Mouse (Mus musculus) CH12.LX (cell line): ENCODE data around the gene Fam168a.

ENCODE experiments used
- CTCF ChIP-seq, 2 experiments: IDR thresholded peaks in 1 of 2; conservative IDR thresholded peaks in 1 of 2; 2 replicates each; pipeline ENCODE4 v1.5.1; 2011 to 2012; ENCODE audit warnings: low read depth in 2 of 2, low read length in 2 of 2, improper control_type of control experiment in 1 of 2, inconsistent platforms in 1 of 2, mild to moderate bottlenecking in 1 of 2, moderate library complexity in 1 of 2
- EP300 ChIP-seq: IDR thresholded peaks from 2 replicates; pipeline ENCODE4 v1.6.1; 2011; ENCODE audit warnings: low read length, improper control_type of control experiment
- JUND ChIP-seq: conservative IDR thresholded peaks from 2 replicates; pipeline ENCODE4 v1.6.1; 2011; ENCODE audit warnings: low read depth, low read length, improper control_type of control experiment
- KAT2A ChIP-seq: IDR thresholded peaks from 2 replicates; pipeline ENCODE4 v1.6.1; 2012; ENCODE audit warnings: low read length, improper control_type of control experiment, inconsistent platforms; ENCODE audit not compliant: insufficient replicate concordance
- MAX ChIP-seq: IDR thresholded peaks from 2 replicates; pipeline ENCODE4 v1.6.1; 2011; ENCODE audit warnings: low read length, improper control_type of control experiment
- POLR2A ChIP-seq: IDR thresholded peaks from 2 replicates; pipeline ENCODE4 v1.6.1; 2011; ENCODE audit warnings: low read depth, mild to moderate bottlenecking, improper control_type of control experiment, low read length
- RAD21 ChIP-seq: IDR thresholded peaks from 2 replicates; pipeline ENCODE4 v1.6.1; 2011; ENCODE audit warnings: low read depth, mild to moderate bottlenecking, low read length, improper control_type of control experiment, moderate library complexity
- TBP ChIP-seq: conservative IDR thresholded peaks from 2 replicates; pipeline ENCODE4 v1.6.1; 2011; ENCODE audit warnings: low read depth, low read length, improper control_type of control experiment

DNA sequence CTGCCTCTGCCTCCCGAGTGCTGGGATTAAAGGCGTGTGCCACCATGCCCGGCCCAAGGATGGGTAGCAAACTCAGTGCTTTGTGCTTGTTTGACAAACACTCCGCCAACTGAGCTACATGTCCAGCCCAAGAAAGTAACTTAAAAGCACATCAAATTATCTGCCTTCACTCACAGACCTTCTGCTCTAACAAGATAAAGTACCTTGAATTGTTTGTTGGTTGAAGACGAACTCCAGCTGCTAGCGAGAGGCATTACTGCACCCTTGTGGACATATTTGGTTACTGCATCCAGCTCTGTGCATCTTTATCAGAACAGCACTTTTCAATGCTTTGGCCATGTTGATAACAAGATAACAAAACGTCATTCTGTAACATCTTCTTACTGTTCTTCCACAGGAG lies 21.9 kb upstream of the Fam168a start:
- no peak for TF ChIP-seq KAT2A
- no peak for TF ChIP-seq POLR2A
- TF ChIP-seq MAX, result no peak
- TF ChIP-seq EP300, result no peak
- 0 out of 2 replicates have a peak, but pooled peaks have one; percentile 19 for TF ChIP-seq JUND
- peak; percentile 86 for TF ChIP-seq RAD21
- TF ChIP-seq CTCF (conservative IDR thresholded peaks at IDR 0.05 in 1 of 2, IDR thresholded peaks at IDR 0.05 in 1 of 2; ENCODE audit: low read depth in 2 of 2, low read length in 2 of 2), result peak; percentile 93 to 99
- TF ChIP-seq TBP, result no peak
